Comparison of ENCODE assay signal across 12 mouse cellular contexts in genomic region chr15:98955324-98955723, GRCm38 (mm10). TPM values are rescaled to one million over a fixed set of nuclear protein-coding genes. Genes with fewer than 3 reads are reported as not detected.
A peak's percentile ranks its signal among the peaks of the same experiment; 100 is the strongest.
DNase-seq lines count a peak whose midpoint lies in the region; ATAC-seq and TF ChIP-seq lines count a peak whose summit lies in the region.
"Had no signal": no experiment of that assay in that cellular context is flagged by ENCODE, and none has a peak within 500 bp of the region (broad histone marks: within the 10 kb centered on the region; RNA-seq: fewer than 3 reads in every experiment).

No protein-coding gene starts in this region.

- peak overlapping the region; percentile 46; the same call in 1 of the 2 replicates for H3K4me2 ChIP-seq in forebrain, embryonic 11.5 days (ENCODE audit: low read depth, low read length, severe bottlenecking)
- no peak overlapping the region for H3K4me2 ChIP-seq in liver, embryonic 11.5 days
- H3K4me2 ChIP-seq in kidney, embryonic 16.5 days (replicated peaks; ENCODE audit: low read depth, low read length): no peak overlapping the region

- no peak for DNase-seq in left cerebral cortex, adult 2 months (ENCODE audit: extremely low spot score in 1 of 2, low spot score in 2 of 2)
- DNase-seq in left cerebral cortex, postnatal 14 days (ENCODE audit: low spot score in 2 of 2): no peak
- no peak for DNase-seq in forebrain, embryonic 11.5 days (ENCODE audit: low spot score)
- no peak for DNase-seq in limb, embryonic 10.5 days (ENCODE audit: low spot score)
- no peak for DNase-seq in liver, embryonic 11.5 days (ENCODE audit: low spot score)
- no peak for DNase-seq in spleen, adult 18-20 months

- H3K27ac ChIP-seq in left cerebral cortex, adult 2 months: peak overlapping the region; percentile 100
- peak overlapping the region; percentile 95 for H3K27ac ChIP-seq in forebrain, embryonic 11.5 days (ENCODE audit: low read depth, low read length)
- H3K27ac ChIP-seq in limb, embryonic 10.5 days: peak overlapping the region; percentile 96
- peak overlapping the region; percentile 99 for H3K27ac ChIP-seq in olfactory bulb, adult 2 months (ENCODE audit: insufficient read depth, low read depth, low read length)
- H3K27ac ChIP-seq in liver, embryonic 11.5 days (ENCODE audit: low read depth, low read length): no peak overlapping the region
- no peak overlapping the region for H3K27ac ChIP-seq in kidney, embryonic 16.5 days (ENCODE audit: low read length)

- H3K9ac ChIP-seq in forebrain, embryonic 11.5 days (ENCODE audit: low read length): peak overlapping the region; percentile 64
- H3K9ac ChIP-seq in liver, embryonic 11.5 days (ENCODE audit: low read depth, low read length): no peak overlapping the region
- H3K9ac ChIP-seq in kidney, embryonic 16.5 days (replicated peaks; ENCODE audit: low read length): no peak overlapping the region
- H3K9ac ChIP-seq: lung, embryonic 15.5 days had no signal

- no peak for TF ChIP-seq POLR2A in olfactory bulb, adult 2 months (IDR thresholded peaks at IDR 0.05; ENCODE audit: insufficient read depth, low read depth, low read length)

- H3K4me1 ChIP-seq in forebrain, embryonic 11.5 days (replicated peaks; ENCODE audit: control insufficient read depth, insufficient read depth, low read length): 0 out of 2 replicates have a peak, but pooled peaks cover 2% of the 10 kb centered on the region
- H3K4me1 ChIP-seq in limb, embryonic 10.5 days: peaks cover 30% of the 10 kb centered on the region
- H3K4me1 ChIP-seq in olfactory bulb, adult 2 months (ENCODE audit: control insufficient read depth, insufficient read depth, low read length): peaks cover 6% of the 10 kb centered on the region
- peaks cover 8% of the 10 kb centered on the region; the same call in 1 of the 2 replicates for H3K4me1 ChIP-seq in liver, embryonic 11.5 days (replicated peaks; ENCODE audit: control insufficient read depth, insufficient read depth, low read length)
- H3K4me1 ChIP-seq in kidney, embryonic 16.5 days (ENCODE audit: insufficient read depth, low read length): peaks cover 15% of the 10 kb centered on the region

- intact Hi-C loops in left cerebral cortex, adult 2 months (cut with DNase I): no loop called here
- intact Hi-C loops in left cerebral cortex, postnatal 14 days (cut with DNase I): loop anchor here (2.0 kb wide), 1 partner anchor 15 kb away; no protein-coding TSS in a partner anchor

- H3K27me3 ChIP-seq in forebrain, embryonic 11.5 days (ENCODE audit: control insufficient read depth, insufficient read depth, low read length): no peaks in the 10 kb centered on the region
- no peaks in the 10 kb centered on the region for H3K27me3 ChIP-seq in limb, embryonic 10.5 days (ENCODE audit: low read depth, poor library complexity, severe bottlenecking)
- no peaks in the 10 kb centered on the region for H3K27me3 ChIP-seq in liver, embryonic 11.5 days (replicated peaks; ENCODE audit: control insufficient read depth, insufficient read depth, low read length)
- H3K27me3 ChIP-seq in kidney, embryonic 16.5 days (ENCODE audit: insufficient read depth, low read length): no peaks in the 10 kb centered on the region
- H3K27me3 ChIP-seq: kidney, embryonic 15.5 days; lung, embryonic 15.5 days had no signal

- no peaks in the 10 kb centered on the region for H3K36me3 ChIP-seq in forebrain, embryonic 11.5 days (ENCODE audit: control insufficient read depth, insufficient read depth, low read length)
- peaks cover 13% of the 10 kb centered on the region for H3K36me3 ChIP-seq in limb, embryonic 10.5 days
- no peaks in the 10 kb centered on the region for H3K36me3 ChIP-seq in liver, embryonic 11.5 days (ENCODE audit: control insufficient read depth, insufficient read depth, low read length)
- H3K36me3 ChIP-seq in kidney, embryonic 16.5 days (ENCODE audit: insufficient read depth, low read length): peaks cover 3% of the 10 kb centered on the region; the same call in 1 of the 2 replicates

- TF ChIP-seq CTCF in left cerebral cortex, adult 2 months (IDR thresholded peaks at IDR 0.05): no peak
- no peak for TF ChIP-seq CTCF in olfactory bulb, adult 2 months (IDR thresholded peaks at IDR 0.05; ENCODE audit: insufficient read depth, low read depth, low read length)

- no peaks in the 10 kb centered on the region for H3K9me3 ChIP-seq in forebrain, embryonic 11.5 days (ENCODE audit: control insufficient read depth, low read length)
- no peaks in the 10 kb centered on the region for H3K9me3 ChIP-seq in limb, embryonic 10.5 days (replicated peaks)
- no peaks in the 10 kb centered on the region for H3K9me3 ChIP-seq in liver, embryonic 11.5 days (ENCODE audit: control insufficient read depth, low read length)
- no peaks in the 10 kb centered on the region for H3K9me3 ChIP-seq in kidney, embryonic 16.5 days (ENCODE audit: low read length)
- H3K9me3 ChIP-seq: kidney, embryonic 15.5 days; lung, embryonic 15.5 days had no signal

- H3K4me3 ChIP-seq in left cerebral cortex, adult 2 months: peak overlapping the region; percentile 86
- no peak overlapping the region for H3K4me3 ChIP-seq in forebrain, embryonic 11.5 days (ENCODE audit: low read depth, low read length)
- H3K4me3 ChIP-seq in limb, embryonic 10.5 days: peak overlapping the region; percentile 36
- no peak overlapping the region for H3K4me3 ChIP-seq in olfactory bulb, adult 2 months (ENCODE audit: insufficient read depth, low read depth, low read length)
- H3K4me3 ChIP-seq in liver, embryonic 11.5 days (ENCODE audit: low read depth, low read length): no peak overlapping the region
- no peak overlapping the region for H3K4me3 ChIP-seq in kidney, embryonic 16.5 days (ENCODE audit: low read length)
- H3K4me3 ChIP-seq: lung, embryonic 15.5 days had no signal

- 70% methylated on average over 4 of the region's 4 CpGs for WGBS in forebrain, embryonic 11.5 days
- 81% methylated on average over 4 of the region's 4 CpGs for WGBS in limb, embryonic 10.5 days
- WGBS in olfactory bulb, adult 2 months: 19% methylated on average over 4 of the region's 4 CpGs
- 76% methylated on average over 4 of the region's 4 CpGs for WGBS in liver, embryonic 11.5 days
- WGBS in kidney, embryonic 16.5 days: 81% methylated on average over 4 of the region's 4 CpGs

- ATAC-seq in forebrain, embryonic 11.5 days (replicated peaks; ENCODE audit: low FRiP score): no peak
- no peak for ATAC-seq in liver, embryonic 11.5 days (replicated peaks; ENCODE audit: low FRiP score)
- ATAC-seq in kidney, embryonic 16.5 days (ENCODE audit: low FRiP score, low TSS enrichment): no peak

RNA-seq across cellular contexts. Expression of gene Tuba1a, which starts 1.8 kb away (rescaled TPM):
- 100 to 1,000 TPM; 817 to 827 TPM for total RNA-seq in left cerebral cortex, adult 2 months (2021)
- total RNA-seq in left cerebral cortex, postnatal 14 days (2021): 1,000 to 10,000 TPM; 2,132 to 2,150 TPM
- polyA plus RNA-seq in forebrain, embryonic 11.5 days (2014; fragmentation: Nextera tagmentation; extraction: Ambion mirVana): 5,083 and 5,852 TPM in 2 replicates
- polyA plus RNA-seq in limb, embryonic 10.5 days (2016; fragmentation: Nextera tagmentation; extraction: Ambion mirVana): 1,294 and 1,475 TPM in 2 replicates
- 1,035 TPM in 1 of 2 replicates, not detected in the other for polyA plus RNA-seq in olfactory bulb, adult 2 months (2012; ENCODE audit: insufficient read depth, insufficient read length, low replicate concordance, missing spikeins)
- polyA plus RNA-seq in liver, embryonic 11.5 days (2014; fragmentation: Nextera tagmentation; extraction: Ambion mirVana): 419 and 432 TPM in 2 replicates
- 925 and 946 TPM in 2 replicates for polyA plus RNA-seq in kidney, embryonic 16.5 days (2015; fragmentation: Nextera tagmentation; extraction: Ambion mirVana)

RNA-seq across cellular contexts. Expression of gene Gm49450, which starts 2.0 kb away (rescaled TPM):
- total RNA-seq in left cerebral cortex, adult 2 months (2021): not detected
- not detected for total RNA-seq in left cerebral cortex, postnatal 14 days (2021)
- polyA plus RNA-seq in forebrain, embryonic 11.5 days (2014; fragmentation: Nextera tagmentation; extraction: Ambion mirVana): not detected in 2 replicates
- polyA plus RNA-seq in limb, embryonic 10.5 days (2016; fragmentation: Nextera tagmentation; extraction: Ambion mirVana): not detected in 2 replicates
- not detected in 2 replicates for polyA plus RNA-seq in olfactory bulb, adult 2 months (2012; ENCODE audit: insufficient read depth, insufficient read length, low replicate concordance, missing spikeins)
- polyA plus RNA-seq in liver, embryonic 11.5 days (2014; fragmentation: Nextera tagmentation; extraction: Ambion mirVana): not detected in 2 replicates
- polyA plus RNA-seq in kidney, embryonic 16.5 days (2015; fragmentation: Nextera tagmentation; extraction: Ambion mirVana): not detected in 2 replicates
- total RNA-seq: heart, adult 18-20 months; left cerebral cortex, postnatal 36 days had no signal
- polyA plus RNA-seq: kidney, embryonic 15.5 days; lung, embryonic 15.5 days had no signal

RNA-seq across cellular contexts. Expression of gene Tuba1b, which starts 21.0 kb away (rescaled TPM):
- 100 to 1,000 TPM; 509 to 550 TPM for total RNA-seq in left cerebral cortex, adult 2 months (2021)
- total RNA-seq in left cerebral cortex, postnatal 14 days (2021): 100 to 1,000 TPM; 689 to 750 TPM
- polyA plus RNA-seq in forebrain, embryonic 11.5 days (2014; fragmentation: Nextera tagmentation; extraction: Ambion mirVana): 2,366 and 2,605 TPM in 2 replicates
- polyA plus RNA-seq in limb, embryonic 10.5 days (2016; fragmentation: Nextera tagmentation; extraction: Ambion mirVana): 2,301 and 2,452 TPM in 2 replicates
- 649 and 1,228 TPM in 2 replicates for polyA plus RNA-seq in olfactory bulb, adult 2 months (2012; ENCODE audit: insufficient read depth, insufficient read length, low replicate concordance, missing spikeins)
- 1,854 and 2,015 TPM in 2 replicates for polyA plus RNA-seq in liver, embryonic 11.5 days (2014; fragmentation: Nextera tagmentation; extraction: Ambion mirVana)
- 1,826 and 1,900 TPM in 2 replicates for polyA plus RNA-seq in kidney, embryonic 16.5 days (2015; fragmentation: Nextera tagmentation; extraction: Ambion mirVana)

RNA-seq across cellular contexts. Expression of gene Lmbr1l, which starts 37.3 kb away (rescaled TPM):
- 10 to 100 TPM; 17.8 to 19.1 TPM for total RNA-seq in left cerebral cortex, adult 2 months (2021)
- 10 to 100 TPM; 17.9 to 18.1 TPM for total RNA-seq in left cerebral cortex, postnatal 14 days (2021)
- 8.7 and 9.4 TPM in 2 replicates for polyA plus RNA-seq in forebrain, embryonic 11.5 days (2014; fragmentation: Nextera tagmentation; extraction: Ambion mirVana)
- polyA plus RNA-seq in limb, embryonic 10.5 days (2016; fragmentation: Nextera tagmentation; extraction: Ambion mirVana): 23.9 and 28.3 TPM in 2 replicates
- polyA plus RNA-seq in olfactory bulb, adult 2 months (2012; ENCODE audit: insufficient read depth, insufficient read length, low replicate concordance, missing spikeins): not detected in 2 replicates
- polyA plus RNA-seq in liver, embryonic 11.5 days (2014; fragmentation: Nextera tagmentation; extraction: Ambion mirVana): 1.6 and 2.8 TPM in 2 replicates
- polyA plus RNA-seq in kidney, embryonic 16.5 days (2015; fragmentation: Nextera tagmentation; extraction: Ambion mirVana): 17.6 and 18.9 TPM in 2 replicates

RNA-seq across cellular contexts. Expression of gene Dhh, which starts 57.0 kb away (rescaled TPM):
- under 1 TPM in 1 of 2 experiments, not detected in 1; 0.28 TPM for total RNA-seq in left cerebral cortex, adult 2 months (2021)
- under 1 TPM; 0.15 to 0.24 TPM for total RNA-seq in left cerebral cortex, postnatal 14 days (2021)
- polyA plus RNA-seq in forebrain, embryonic 11.5 days (2014; fragmentation: Nextera tagmentation; extraction: Ambion mirVana): 0.28 and 0.29 TPM in 2 replicates
- polyA plus RNA-seq in limb, embryonic 10.5 days (2016; fragmentation: Nextera tagmentation; extraction: Ambion mirVana): 0.40 and 0.46 TPM in 2 replicates
- polyA plus RNA-seq in olfactory bulb, adult 2 months (2012; ENCODE audit: insufficient read depth, insufficient read length, low replicate concordance, missing spikeins): not detected in 2 replicates
- polyA plus RNA-seq in liver, embryonic 11.5 days (2014; fragmentation: Nextera tagmentation; extraction: Ambion mirVana): 0.37 and 0.45 TPM in 2 replicates
- polyA plus RNA-seq in kidney, embryonic 16.5 days (2015; fragmentation: Nextera tagmentation; extraction: Ambion mirVana): 1.4 and 1.8 TPM in 2 replicates

Comparison
In these comparisons a context has a peak if more than half of its experiments do, and no peak if none do; other contexts are left out.
1. H3K27ac ChIP-seq: peak in left cerebral cortex, adult 2 months (single experiment), forebrain, embryonic 11.5 days (single experiment), limb, embryonic 10.5 days (single experiment) and olfactory bulb, adult 2 months (single experiment); none in liver, embryonic 11.5 days (single experiment) and kidney, embryonic 16.5 days (single experiment).
2. H3K4me3 ChIP-seq: peak in left cerebral cortex, adult 2 months (single experiment) and limb, embryonic 10.5 days (single experiment); none in forebrain, embryonic 11.5 days (single experiment), olfactory bulb, adult 2 months (single experiment), liver, embryonic 11.5 days (single experiment) and kidney, embryonic 16.5 days (single experiment).